Mouse (Mus musculus) spleen, adult 2 months (tissue): Measurements from ENCODE around the gene Dcst1.

Source experiments
- CTCF ChIP-seq: fragments of 200-500 bp; IDR thresholded peaks from 2 replicates; pipeline ENCODE4 v1.5.1; 2011; ENCODE audit warnings: mild to moderate bottlenecking, inconsistent platforms; ENCODE audit not compliant: insufficient read depth, insufficient read length, insufficient replicate concordance; ENCODE audit errors: extremely low read depth
- POLR2A ChIP-seq: fragments of 200-500 bp; IDR thresholded peaks from 2 replicates; pipeline ENCODE4 v1.6.1; 2011; ENCODE audit warnings: low read depth, low read length, inconsistent platforms

- no peak for TF ChIP-seq CTCF
- no peak for TF ChIP-seq POLR2A
Measured at GRCm38 (mm10) chr3:89318971-89319590, 46.0 kb downstream of the Dcst1 start.
